10 mouse cellular contexts compared by ENCODE assay signal in genomic region chr10:93688306-93689171, GRCm38 (mm10). TPM values are rescaled to one million over a fixed set of nuclear protein-coding genes. Genes with fewer than 3 reads are reported as not detected.
A peak's percentile ranks its signal among the peaks of the same experiment; 100 is the strongest.
DNase-seq lines count a peak whose midpoint lies in the region; ATAC-seq lines count a peak whose summit lies in the region.
"Had no signal": no experiment of that assay in that cellular context is flagged by ENCODE, and none has a peak within 500 bp of the region (broad histone marks: within the 10 kb centered on the region; RNA-seq: fewer than 3 reads in every experiment).

No protein-coding gene starts in this region.

- H3K4me3 ChIP-seq in kidney, embryonic 14.5 days (ENCODE audit: low read length) = no peak overlapping the region
- peak overlapping the region; percentile 19 for H3K4me3 ChIP-seq in brown adipose tissue, adult 24 weeks (ENCODE audit: insufficient read depth, low read depth, low read length)
- no peak overlapping the region for H3K4me3 ChIP-seq in limb, embryonic 11.5 days (ENCODE audit: low read depth, low read length)
- no peak overlapping the region for H3K4me3 ChIP-seq in forebrain, embryonic 12.5 days (replicated peaks)

- no peak overlapping the region for H3K4me2 ChIP-seq in kidney, embryonic 14.5 days (replicated peaks; ENCODE audit: low read depth, low read length)
- no peak overlapping the region for H3K4me2 ChIP-seq in limb, embryonic 11.5 days (ENCODE audit: low read depth, severe bottlenecking)
- H3K4me2 ChIP-seq in forebrain, embryonic 12.5 days = no peak overlapping the region

- no peak overlapping the region for H3K9ac ChIP-seq in kidney, embryonic 14.5 days (ENCODE audit: low read depth, low read length)
- no peak overlapping the region for H3K9ac ChIP-seq in limb, embryonic 11.5 days (ENCODE audit: low read length)
- no peak overlapping the region for H3K9ac ChIP-seq in forebrain, embryonic 12.5 days

- whole genome bisulfite sequencing in kidney, embryonic 14.5 days = 71% methylated on average over 26 of the region's 26 CpGs
- WGBS in limb, embryonic 11.5 days = 70% methylated on average over 26 of the region's 26 CpGs
- WGBS in forebrain, embryonic 12.5 days = 92% methylated on average over 26 of the region's 26 CpGs

- peak; percentile 26 for DNase-seq in kidney, adult 9 months
- peak; percentile 39 for DNase-seq in limb, embryonic 11.5 days (ENCODE audit: low spot score)
- peak; percentile 27 to 35 for DNase-seq in monocyte, adult 2 months (ENCODE audit: low read depth in 1 of 2, low spot score in 2 of 2)
- no peak for DNase-seq in right cerebral cortex, postnatal 25 days
- DNase-seq in cerebellum, adult 18-20 months = no peak
- DNase-seq: cerebellum, postnatal 36 days had no signal

- no peak overlapping the region for H3K27ac ChIP-seq in kidney, embryonic 14.5 days (ENCODE audit: low read depth, low read length)
- peak overlapping the region; percentile 35; the same call in 1 of the 2 replicates for H3K27ac ChIP-seq in brown adipose tissue, adult 24 weeks (replicated peaks; ENCODE audit: low read depth, low read length)
- no peak overlapping the region for H3K27ac ChIP-seq in limb, embryonic 11.5 days (replicated peaks; ENCODE audit: low read depth, low read length)
- H3K27ac ChIP-seq in forebrain, embryonic 12.5 days = no peak overlapping the region

- no peaks in the 10 kb centered on the region for H3K9me3 ChIP-seq in kidney, embryonic 14.5 days (ENCODE audit: control insufficient read depth, low read length)
- no peaks in the 10 kb centered on the region for H3K9me3 ChIP-seq in limb, embryonic 11.5 days (ENCODE audit: control insufficient read depth, low read length)
- no peaks in the 10 kb centered on the region for H3K9me3 ChIP-seq in forebrain, embryonic 12.5 days

- H3K36me3 ChIP-seq in kidney, embryonic 14.5 days (ENCODE audit: control insufficient read depth, insufficient read depth, low read length) = no peaks in the 10 kb centered on the region
- H3K36me3 ChIP-seq in limb, embryonic 11.5 days (ENCODE audit: control insufficient read depth, insufficient read depth, low read length) = no peaks in the 10 kb centered on the region
- peaks cover 12% of the 10 kb centered on the region for H3K36me3 ChIP-seq in forebrain, embryonic 12.5 days (replicated peaks)

- H3K4me1 ChIP-seq in kidney, embryonic 14.5 days (ENCODE audit: control insufficient read depth, insufficient read depth, low read length) = no peaks in the 10 kb centered on the region
- H3K4me1 ChIP-seq in brown adipose tissue, adult 24 weeks (ENCODE audit: control insufficient read depth, insufficient read depth, insufficient read length, low read length) = no peaks in the 10 kb centered on the region
- H3K4me1 ChIP-seq in limb, embryonic 11.5 days (ENCODE audit: control insufficient read depth, insufficient read depth, low read length) = no peaks in the 10 kb centered on the region
- H3K4me1 ChIP-seq in forebrain, embryonic 12.5 days = 0 out of 2 replicates have a peak, but pooled peaks cover 5% of the 10 kb centered on the region

- ATAC-seq in kidney, embryonic 14.5 days (ENCODE audit: low FRiP score, low TSS enrichment) = no peak
- ATAC-seq in limb, embryonic 11.5 days (ENCODE audit: insufficient number of reproducible peaks, low FRiP score, low TSS enrichment, low read depth) = 0 out of 2 replicates have a peak, but pooled peaks have one; percentile 21
- no peak for ATAC-seq in forebrain, embryonic 12.5 days (ENCODE audit: low FRiP score)

- no peaks in the 10 kb centered on the region for H3K27me3 ChIP-seq in kidney, embryonic 14.5 days (ENCODE audit: control insufficient read depth, insufficient read depth, low read length)
- H3K27me3 ChIP-seq in limb, embryonic 11.5 days (ENCODE audit: control insufficient read depth, insufficient read depth, low read length) = no peaks in the 10 kb centered on the region
- H3K27me3 ChIP-seq in forebrain, embryonic 12.5 days = no peaks in the 10 kb centered on the region
- H3K27me3 ChIP-seq: Patski had no signal

RNA-seq across cellular contexts. Expression of gene Ntn4, which starts 48.1 kb away (rescaled TPM):
- polyA plus RNA-seq in kidney, embryonic 14.5 days (2014; fragmentation: Nextera tagmentation; extraction: Ambion mirVana) = 0.59 and 1.3 TPM in 2 replicates
- polyA plus RNA-seq in brown adipose tissue, adult 24 weeks (2012; ENCODE audit: insufficient read depth, insufficient read length, missing spikeins) = 4.5 and 6.3 TPM in 2 replicates
- 0.65 and 0.81 TPM in 2 replicates for polyA plus RNA-seq in limb, embryonic 11.5 days (2014; fragmentation: Nextera tagmentation; extraction: Ambion mirVana)
- 3.5 and 3.7 TPM in 2 replicates for polyA plus RNA-seq in forebrain, embryonic 12.5 days (2016; fragmentation: Nextera tagmentation; extraction: Ambion mirVana)

Comparison
In these comparisons a context has a peak if more than half of its experiments do, and no peak if none do; other contexts are left out.
1. DNase-seq: peak in kidney, adult 9 months (single experiment), limb, embryonic 11.5 days (single experiment) and monocyte, adult 2 months (2 of 2); none in right cerebral cortex, postnatal 25 days (single experiment) and cerebellum, adult 18-20 months (0 of 2).